Mouse (Mus musculus) kidney, adult 2 months (tissue): Measurements from ENCODE around the gene Dlgap1.

Source experiments
- CTCF ChIP-seq: fragments of 200-500 bp; conservative IDR thresholded peaks from 2 replicates; pipeline ENCODE4 v1.5.1; 2011; ENCODE audit warnings: low read depth, mild to moderate bottlenecking, control low read depth, low read length, moderate library complexity, mixed read lengths; ENCODE audit not compliant: insufficient read depth, insufficient read length
- POLR2A ChIP-seq: fragments of 200-500 bp; IDR thresholded peaks from one replicate; pipeline ENCODE4 v1.6.1; 2011; ENCODE audit warnings: low read depth, low read length, control low read depth

- no peak for TF ChIP-seq CTCF
- TF ChIP-seq POLR2A, result no peak
Measured at GRCm38 (mm10) chr17:70780726-70781689, 812.1 kb downstream of the Dlgap1 start.
